Mouse (Mus musculus): Measurements from ENCODE around the gene Bicdl2.

Bicdl2 gene

DNA sequence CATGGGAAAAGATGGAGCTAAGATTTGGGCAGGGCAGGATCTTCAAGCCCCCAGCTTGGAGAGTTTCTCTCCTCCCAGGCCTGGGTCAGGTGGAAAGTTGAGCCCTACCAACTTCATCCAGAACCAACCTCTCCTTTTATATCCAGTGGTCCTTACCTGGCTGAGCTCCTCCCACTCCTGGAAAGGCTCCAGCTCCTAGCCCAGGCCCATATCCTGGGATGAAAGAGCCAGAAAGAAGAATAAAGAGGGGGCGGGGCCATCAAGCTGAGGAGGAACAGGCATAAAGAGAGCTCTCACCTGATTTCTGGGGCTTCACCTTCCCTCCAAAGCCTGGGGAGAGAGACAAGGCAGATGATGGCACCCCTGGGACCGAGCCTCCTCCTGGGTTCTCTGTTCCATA is 56.7 kb downstream of the Bicdl2 start:
- DNase-seq (ENCODE audit: low spot score), result no peak
